Mouse (Mus musculus): ENCODE results near the gene Eif3k.

Gene Eif3k

DNA sequence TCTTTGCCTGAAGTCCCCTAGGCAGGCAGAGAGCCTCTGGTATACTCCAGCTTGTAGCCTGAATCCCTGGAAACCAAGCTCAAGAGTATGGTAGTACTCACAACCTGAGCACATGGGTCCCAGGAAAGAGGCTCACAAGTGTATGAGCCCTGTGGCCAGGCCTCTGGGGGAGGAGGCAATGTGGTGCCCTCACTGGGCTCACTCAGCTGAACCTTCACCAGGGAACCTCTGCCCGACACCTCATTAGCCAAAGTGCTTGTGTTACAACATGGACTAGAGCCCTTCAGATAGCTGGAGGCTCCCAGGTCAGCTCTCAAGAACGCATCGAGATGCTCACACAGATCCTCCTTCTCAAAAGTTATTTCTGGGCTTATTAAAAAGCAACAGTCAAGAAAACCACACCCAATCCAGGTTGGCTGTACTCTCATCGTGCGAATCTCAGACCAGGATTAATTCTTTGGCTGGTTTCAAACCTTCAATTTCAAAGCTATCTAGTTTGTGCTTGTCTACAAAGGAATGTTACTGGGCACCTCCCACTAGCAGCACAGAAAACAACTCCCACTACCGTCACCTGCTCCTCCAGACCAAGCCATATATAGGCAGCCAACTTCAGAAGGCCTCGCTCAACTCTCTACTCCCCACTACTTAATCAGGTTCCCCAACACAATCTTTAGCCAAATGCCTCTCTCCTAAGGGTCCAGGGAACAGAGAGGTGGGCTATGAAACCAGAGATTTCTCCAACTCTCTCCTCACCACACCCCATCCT lies 42.1 kb downstream of the Eif3k start:
- no peak for DNase-seq (ENCODE audit: low read depth, low spot score)

DNA sequence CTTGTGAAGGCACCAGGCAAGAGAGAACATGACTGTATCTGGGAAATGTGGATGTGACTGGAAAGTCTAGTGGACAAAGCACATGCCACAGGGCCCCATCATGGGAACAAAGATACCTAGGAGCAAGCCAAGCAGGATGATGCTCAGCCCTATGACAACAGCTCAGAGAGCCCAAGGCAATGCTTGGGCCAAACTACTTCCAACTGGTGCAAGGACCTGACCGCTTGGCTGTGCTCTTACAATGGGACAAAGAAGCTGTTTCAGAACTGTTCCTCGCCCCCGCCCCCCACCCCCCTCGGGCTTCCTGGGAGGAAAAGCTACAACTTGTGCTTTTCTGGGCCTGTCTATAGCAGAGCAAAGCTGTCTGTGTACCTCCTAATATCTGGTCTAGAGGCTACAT lies 43.0 kb downstream of the Eif3k start:
- peak; percentile 62 for DNase-seq (ENCODE audit: low read depth, low spot score)

DNA sequence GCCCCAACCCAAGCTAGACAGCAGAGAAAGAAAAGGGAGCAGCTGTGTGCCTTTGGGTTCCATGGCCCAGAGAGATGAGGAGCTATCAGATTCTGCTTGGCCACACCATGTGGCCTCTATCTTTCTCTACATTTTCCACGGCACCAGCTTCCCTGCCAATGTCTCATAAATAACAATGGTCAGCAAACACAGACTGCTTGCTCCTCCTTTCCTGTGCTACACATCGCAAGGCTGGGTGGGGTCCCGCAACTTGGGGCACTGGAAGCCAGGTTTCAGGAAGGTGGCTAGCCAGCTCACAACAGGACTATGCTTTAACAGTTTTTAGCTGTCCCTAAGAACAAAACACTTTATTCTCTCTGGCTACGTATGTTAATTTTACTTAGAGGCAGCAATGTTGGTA lies 44.9 kb downstream of the Eif3k start:
- DNase-seq (ENCODE audit: low read depth, low spot score) = no peak

DNA sequence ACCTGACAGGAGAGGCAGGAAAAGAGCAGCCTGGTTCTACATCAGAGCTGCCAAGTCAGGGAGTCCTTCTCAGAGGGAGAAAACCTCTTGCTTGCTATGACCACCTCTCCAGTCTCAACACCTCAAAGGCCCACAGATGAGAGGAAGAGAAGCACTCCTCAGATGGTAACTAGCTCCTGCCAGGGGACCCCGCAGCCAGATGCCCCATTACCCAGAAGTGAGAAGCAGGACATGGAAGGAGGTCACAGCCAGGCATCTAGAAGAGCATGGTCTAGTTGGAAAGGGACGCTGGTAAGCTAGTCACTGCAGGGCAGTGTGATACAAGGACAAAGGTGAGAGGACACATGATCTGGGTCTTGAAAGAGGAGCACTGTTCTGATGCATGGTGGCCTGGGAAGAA lies 47.8 kb downstream of the Eif3k start:
- DNase-seq (ENCODE audit: low read depth, low spot score) = no peak

DNA sequence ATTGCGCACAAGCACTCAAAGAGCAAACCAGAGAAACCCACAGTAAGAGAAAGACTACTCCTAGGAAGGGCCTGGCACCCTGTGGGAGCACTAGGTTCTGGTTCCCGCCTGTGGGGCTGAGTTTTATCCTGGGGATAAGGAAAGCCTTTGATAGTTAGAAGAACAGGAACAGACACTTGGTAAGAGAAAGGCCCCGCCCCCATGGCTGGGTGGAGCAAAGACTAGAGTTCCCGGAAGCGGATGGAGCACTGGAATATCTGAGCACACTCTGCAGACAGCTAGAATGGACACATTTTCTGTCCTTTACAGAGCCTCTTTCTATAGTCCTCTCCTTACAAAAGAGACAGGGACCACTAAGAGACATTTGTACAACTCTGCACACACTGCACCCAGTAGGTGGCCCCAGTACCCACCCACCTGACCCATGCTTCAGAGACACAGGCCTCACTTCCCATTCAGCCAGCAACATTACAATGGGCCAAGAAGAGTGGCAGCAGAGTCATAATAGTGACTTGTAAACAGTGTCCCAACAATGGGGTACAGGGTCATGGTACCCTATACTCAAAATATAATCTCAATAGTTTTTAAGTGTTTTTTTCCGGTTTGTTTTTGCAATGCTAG lies 49.1 kb downstream of the Eif3k start:
- peak; percentile 78 for DNase-seq (ENCODE audit: low read depth, low spot score)

DNA sequence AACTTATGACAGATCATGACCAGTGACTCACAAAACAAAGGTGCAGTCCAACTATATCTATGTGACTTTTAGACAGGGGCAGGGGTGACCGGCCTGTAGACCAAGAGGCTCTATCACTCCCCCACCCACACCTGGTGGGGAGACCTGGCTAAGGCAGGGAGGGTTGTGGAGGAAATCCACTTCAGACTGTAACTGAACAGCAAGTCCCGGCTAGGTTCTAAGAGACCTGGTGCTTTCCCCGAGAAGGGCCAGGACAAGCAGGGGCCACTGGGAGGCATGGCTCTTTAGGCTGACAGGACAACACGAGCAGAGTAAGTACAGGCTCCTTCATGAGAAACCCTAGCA lies 50.0 kb downstream of the Eif3k start:
- no peak for DNase-seq (ENCODE audit: low read depth, low spot score)

DNA sequence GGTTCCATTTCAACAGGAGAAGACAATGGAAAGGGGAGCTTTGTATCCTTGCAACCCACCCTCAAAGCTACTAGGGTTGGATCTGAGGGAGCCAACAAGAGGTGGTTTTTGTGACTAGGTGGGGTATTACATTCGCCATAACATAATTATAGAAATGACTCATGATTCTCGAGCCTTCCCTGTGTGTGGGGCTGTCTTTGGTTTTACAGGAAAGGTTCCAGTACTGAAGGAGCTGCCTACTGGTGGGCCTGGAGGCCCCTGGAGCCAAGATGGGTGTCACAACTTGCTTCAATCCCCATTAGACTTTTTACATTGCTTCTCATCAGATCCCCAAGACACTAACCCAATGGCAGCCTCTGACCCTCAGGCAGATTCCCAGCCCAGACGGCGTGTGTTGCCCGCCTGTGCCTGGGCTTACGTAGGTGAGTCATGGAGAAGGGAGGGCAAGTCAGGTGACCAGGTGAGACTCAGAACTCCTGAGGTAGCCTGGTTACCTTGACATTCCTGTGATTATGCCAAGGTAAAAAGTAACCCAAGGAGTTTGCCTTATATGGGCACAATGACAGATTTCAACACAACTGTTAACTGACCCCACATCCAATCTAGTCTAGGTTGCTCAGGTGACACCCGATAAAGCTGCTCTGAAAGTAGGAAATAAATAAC lies 50.5 kb downstream of the Eif3k start:
- DNase-seq (ENCODE audit: low read depth, low spot score) = no peak

DNA sequence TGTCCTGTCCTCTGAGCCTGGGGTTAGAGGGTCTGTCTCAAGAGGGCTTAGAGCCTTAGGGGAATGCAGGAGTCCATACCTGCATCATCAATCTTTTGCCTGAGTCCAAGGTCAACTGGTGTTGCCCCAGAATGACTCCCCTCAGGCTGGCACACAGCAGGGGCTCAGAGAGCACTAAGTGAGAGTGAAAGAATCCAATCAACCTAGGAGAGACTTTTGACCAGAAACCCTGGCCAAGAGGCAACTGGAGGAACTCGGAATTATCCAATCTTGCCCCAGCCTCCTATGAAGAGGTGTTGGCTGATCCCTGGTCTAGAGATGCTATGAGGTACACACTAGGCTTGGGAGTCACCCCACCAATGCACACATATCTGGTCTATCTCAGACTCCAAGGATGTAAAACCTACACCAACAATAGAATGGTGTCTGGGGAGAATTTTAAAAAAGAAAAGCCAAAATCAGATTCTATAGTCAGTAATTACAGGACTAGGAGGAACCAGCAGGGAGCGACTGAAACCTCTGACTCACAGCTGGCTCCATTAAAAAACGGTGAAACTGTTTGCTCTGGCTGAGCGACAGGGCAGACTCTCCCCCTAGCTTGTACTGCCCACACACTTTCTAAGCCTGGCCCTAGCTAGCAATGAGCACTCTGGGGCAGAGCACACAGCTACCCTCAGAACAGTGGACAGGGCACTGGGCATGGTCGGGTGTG lies 51.2 kb downstream of the Eif3k start:
- DNase-seq (ENCODE audit: low read depth, low spot score) = no peak

DNA sequence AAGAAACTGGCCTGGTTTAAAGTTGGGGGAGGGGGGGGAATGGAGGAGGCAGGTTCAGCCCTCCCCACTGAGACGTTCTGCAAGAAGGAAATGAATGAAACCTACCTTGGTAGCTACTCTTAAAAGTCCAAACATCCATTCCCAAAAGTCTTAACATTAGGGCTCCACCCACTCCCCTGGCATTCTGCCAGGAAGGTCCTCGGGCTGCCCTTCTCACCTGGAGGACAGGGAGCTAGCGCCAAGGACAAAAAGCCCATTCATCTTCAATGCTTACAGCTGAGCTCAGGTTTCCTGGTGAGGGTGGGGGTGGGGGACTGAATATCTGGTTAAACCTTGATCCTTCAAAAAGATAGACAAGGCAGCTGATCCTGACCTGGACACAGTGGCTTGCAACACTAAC lies 52.3 kb downstream of the Eif3k start:
- peak; percentile 57 for DNase-seq (ENCODE audit: low read depth, low spot score)

DNA sequence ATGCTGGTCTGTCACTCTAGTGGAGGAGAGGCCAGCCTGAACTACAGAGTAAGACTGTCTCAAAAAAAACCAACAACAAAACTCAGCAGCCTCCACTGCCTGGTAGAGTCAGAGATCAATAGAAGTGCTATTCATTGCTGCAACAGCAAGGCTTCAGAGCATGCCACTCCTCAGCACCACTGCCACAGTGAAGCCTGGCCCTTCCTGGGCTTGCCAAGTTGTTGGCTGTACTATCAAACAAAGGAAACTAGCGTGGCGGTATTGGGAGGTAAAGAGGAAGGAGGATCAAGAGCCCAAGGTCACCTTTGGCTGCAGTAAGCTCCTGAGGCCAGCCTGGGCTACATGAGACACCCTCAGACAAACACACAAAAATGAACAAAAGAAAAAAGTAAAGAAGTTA lies 55.5 kb downstream of the Eif3k start:
- no peak for DNase-seq (ENCODE audit: low read depth, low spot score)

DNA sequence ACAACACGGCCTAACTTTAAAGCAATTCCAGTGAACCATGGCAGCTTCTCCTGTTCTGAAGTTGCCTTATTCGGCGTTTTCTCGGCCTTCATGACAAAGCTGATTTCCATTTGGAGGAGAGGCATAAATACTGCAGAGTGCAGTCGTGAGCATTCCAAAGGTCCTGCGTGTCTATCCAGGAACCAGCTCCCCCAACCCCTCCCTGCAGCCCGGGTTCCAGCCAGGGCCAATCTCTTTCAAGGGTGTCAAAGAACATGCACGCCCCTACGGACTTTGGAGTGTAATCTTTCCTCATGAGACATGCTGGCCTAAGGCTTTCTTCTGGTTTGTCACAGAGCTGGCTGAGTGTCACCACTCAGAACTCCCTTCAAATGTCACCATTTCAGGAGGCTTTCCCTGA lies 56.3 kb downstream of the Eif3k start:
- no peak for DNase-seq (ENCODE audit: low read depth, low spot score)

DNA sequence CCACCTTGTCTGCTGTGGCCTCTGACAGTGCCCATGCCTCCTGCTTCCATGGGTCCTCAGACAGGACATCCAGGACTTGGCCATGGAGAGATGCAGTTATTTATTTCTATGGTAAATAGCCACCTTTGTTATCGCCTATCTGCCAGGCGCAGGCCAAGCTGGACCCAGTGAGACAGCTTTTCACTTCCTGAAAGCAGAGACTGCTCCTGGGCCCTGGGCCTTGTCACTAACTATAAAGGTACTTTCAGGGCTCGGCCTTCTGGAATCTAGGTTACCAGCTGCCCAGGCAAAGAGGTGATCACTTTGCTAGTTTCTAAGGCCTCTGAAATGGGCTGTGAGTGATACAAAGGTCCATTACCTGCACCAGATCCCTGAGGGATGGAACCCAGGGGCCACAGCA lies 56.9 kb downstream of the Eif3k start:
- no peak for DNase-seq (ENCODE audit: low read depth, low spot score)

DNA sequence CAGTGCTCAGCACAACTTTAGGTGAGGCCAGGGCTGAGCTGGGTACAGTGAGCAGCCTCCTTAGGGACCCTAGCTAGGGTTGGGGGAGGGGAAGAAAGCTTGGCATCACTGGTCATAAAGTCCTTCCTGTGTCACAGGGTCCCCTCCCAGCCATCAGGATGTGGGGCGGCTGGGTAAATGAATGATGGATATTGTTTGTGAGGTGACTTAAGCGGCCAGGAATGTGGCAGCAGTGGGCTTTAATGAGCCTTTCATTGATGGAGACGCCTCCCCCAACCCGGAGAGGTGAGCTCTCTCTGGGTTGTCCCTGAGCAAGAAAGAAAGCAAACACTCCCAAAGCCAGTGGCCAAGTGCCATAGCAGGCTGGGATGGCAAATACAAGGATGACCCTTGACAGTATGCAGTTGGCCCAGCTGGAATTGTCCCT lies 57.8 kb downstream of the Eif3k start:
- DNase-seq (ENCODE audit: low read depth, low spot score) = no peak

DNA sequence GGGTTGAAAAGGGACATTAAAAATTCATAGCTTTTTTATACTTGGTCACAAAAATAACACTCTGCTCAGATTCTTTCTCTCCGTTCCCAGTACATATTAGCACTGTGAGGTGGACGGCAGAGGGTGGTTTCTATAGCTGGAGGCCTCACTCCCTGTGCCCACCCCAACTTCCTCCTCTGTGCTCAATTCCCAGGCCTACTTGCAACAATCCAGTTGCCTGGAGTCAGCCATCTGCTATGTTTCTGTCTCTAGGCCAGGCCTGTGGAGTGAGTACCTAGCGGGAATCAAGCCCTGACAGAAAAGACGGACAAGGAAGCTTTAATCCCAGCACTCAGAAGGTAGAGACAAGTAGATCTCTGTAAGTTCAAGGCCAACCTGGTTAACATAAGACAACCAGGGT lies 59.1 kb downstream of the Eif3k start:
- DNase-seq (ENCODE audit: low read depth, low spot score) = no peak

DNA sequence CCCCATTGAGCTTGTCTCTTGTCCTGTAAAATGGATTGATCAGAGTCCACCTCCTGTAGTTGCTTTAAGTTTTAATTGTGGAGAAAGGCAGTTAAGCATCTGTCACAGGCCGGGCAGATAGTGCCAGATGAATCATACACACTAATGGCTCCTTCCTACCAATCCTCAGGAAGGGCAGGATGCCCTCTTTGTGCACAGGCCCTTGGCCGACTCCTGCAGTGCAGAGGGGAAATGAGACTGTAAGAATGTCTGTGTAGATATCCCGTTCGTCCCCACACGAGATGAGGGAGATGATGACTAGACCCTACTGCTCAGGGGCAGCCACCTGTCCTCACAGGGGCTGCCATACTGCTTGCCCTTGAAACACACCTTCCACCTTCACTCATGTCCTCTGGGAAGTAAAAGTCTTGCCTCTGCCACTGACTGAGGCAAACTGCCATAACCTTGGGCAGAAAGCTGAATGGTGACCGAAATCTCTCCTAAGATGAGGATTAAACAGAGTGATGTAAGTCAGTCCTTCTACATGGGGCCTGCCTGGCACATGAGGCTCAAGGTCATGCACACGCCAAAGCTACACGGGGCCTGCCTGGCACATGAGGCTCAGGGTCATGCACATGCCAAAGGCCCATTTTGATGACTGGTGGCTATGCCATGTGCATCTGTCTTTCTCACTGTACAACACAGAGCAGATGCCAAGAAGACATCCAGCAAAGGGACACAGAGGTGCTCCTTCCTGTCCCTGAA lies 59.8 kb downstream of the Eif3k start:
- no peak for DNase-seq (ENCODE audit: low read depth, low spot score)

Data from ES-CJ7 (cell line).